Mouse (Mus musculus): ENCODE measurements around the gene A930017K11Rik. TPM values are rescaled to one million over a fixed set of nuclear protein-coding genes. Genes with fewer than 3 reads are reported as not detected.

Gene A930017K11Rik
- total and polyA plus RNA-seq, 3 experiments, result not detected

GRCm38 (mm10) chr17:25914295-25914694 lies 38.1 kb downstream of the A930017K11Rik start:
- Histone ChIP-seq H3K79me2 (ENCODE audit: control insufficient read depth, insufficient read depth, low read length, poor library complexity) (peaks cover 34% of the 10 kb centered on the region), H3K27ac (ENCODE audit: control insufficient read depth, low read depth, low read length) (no peak overlapping the region), H3K9me3 (replicated peaks; ENCODE audit: insufficient read depth, low read length) (no peaks in the 10 kb centered on the region), H3K36me3 (ENCODE audit: control insufficient read depth in 1 of 2, insufficient read depth in 2 of 2, low read length in 2 of 2) (peaks cover 0 to 22% of the 10 kb centered on the region in 2 experiments; a peak in 2 of 4 replicates), H3K9ac (ENCODE audit: control insufficient read depth, low read depth, low read length, poor library complexity, severe bottlenecking) (no peak overlapping the region), H3K27me3 (ENCODE audit: control insufficient read depth in 1 of 2, insufficient read depth in 2 of 2, low read length in 2 of 2) (no peaks in the 10 kb centered on the region), H3K4me3 (ENCODE audit: control insufficient read depth in 1 of 2, insufficient read depth in 1 of 2, low read depth in 2 of 2, low read length in 2 of 2) (no peak overlapping the region), H3K4me1 (ENCODE audit: control insufficient read depth in 1 of 2, insufficient read depth in 2 of 2, low read length in 2 of 2) (peaks cover 4 to 30% of the 10 kb centered on the region in 2 experiments)
- TF ChIP-seq POLR2AphosphoS2 (IDR thresholded peaks at IDR 0.05; ENCODE audit: low read length) (no peak), SIN3A (IDR thresholded peaks at IDR 0.05; ENCODE audit: low read length) (0 out of 2 replicates have a peak, but pooled peaks have one; percentile 12), MEF2A (IDR thresholded peaks at IDR 0.05; ENCODE audit: extremely low read depth, insufficient replicate concordance, low read depth, low read length, poor library complexity, severe bottlenecking) (no peak)
- DNase-seq (ENCODE audit: low read depth, low spot score), result no peak

GRCm38 (mm10) chr17:25913877-25914275 lies 38.5 kb downstream of the A930017K11Rik start:
- peaks cover 0 to 22% of the 10 kb centered on the region in 2 experiments; a peak in 2 of 4 replicates for H3K36me3 ChIP-seq (ENCODE audit: control insufficient read depth in 1 of 2, insufficient read depth in 2 of 2, low read length in 2 of 2)
- H3K79me2 ChIP-seq (ENCODE audit: control insufficient read depth, insufficient read depth, low read length, poor library complexity), result peaks cover 30% of the 10 kb centered on the region
- H3K9ac ChIP-seq (ENCODE audit: control insufficient read depth, low read depth, low read length, poor library complexity, severe bottlenecking), result no peak overlapping the region
- peak; percentile 62 for DNase-seq (ENCODE audit: low read depth, low spot score)
- no peaks in the 10 kb centered on the region for H3K9me3 ChIP-seq (replicated peaks; ENCODE audit: insufficient read depth, low read length)
- TF ChIP-seq NELFE (IDR thresholded peaks at IDR 0.05; ENCODE audit: low read depth, low read length) (no peak), RCOR1 (IDR thresholded peaks at IDR 0.05; ENCODE audit: low read depth, low read length) (peak; percentile 96), BHLHE40 (IDR thresholded peaks at IDR 0.05; ENCODE audit: borderline replicate concordance, low read depth, low read length) (peak; percentile 32; the same call in 1 of the 2 replicates), MAFK (IDR thresholded peaks at IDR 0.05; ENCODE audit: borderline replicate concordance, low read depth, low read length) (no peak; the same call in 1 of the 2 replicates), TCF12 (IDR thresholded peaks at IDR 0.05; ENCODE audit: low read depth, low read length) (0 out of 2 replicates have a peak, but pooled peaks have one; percentile 22), MEF2A (IDR thresholded peaks at IDR 0.05; ENCODE audit: extremely low read depth, insufficient replicate concordance, low read depth, low read length, poor library complexity, severe bottlenecking) (peak; percentile 91), CHD1 (IDR thresholded peaks at IDR 0.05; ENCODE audit: low read depth, low read length) (no peak), ETS1 (IDR thresholded peaks at IDR 0.05; ENCODE audit: low read depth, low read length) (peak; percentile 56; the same call in 1 of the 2 replicates), SIN3A (IDR thresholded peaks at IDR 0.05; ENCODE audit: low read length) (peak; percentile 55; the same call in 1 of the 2 replicates), NRF1 (IDR thresholded peaks at IDR 0.05; ENCODE audit: insufficient read depth, low read depth, low read length, poor library complexity, severe bottlenecking) (no peak), GATA1 (IDR thresholded peaks at IDR 0.05; ENCODE audit: low read depth, low read length) (peak; percentile 36; the same call in 1 of the 2 replicates), EP300 (IDR thresholded peaks at IDR 0.05; ENCODE audit: low read depth in 1 of 2, low read length in 2 of 2) (peak in 1 of 2 experiments; percentile 46; a peak in 1 of 4 replicates), MXI1 (IDR thresholded peaks at IDR 0.05; ENCODE audit: low read depth, low read length) (0 out of 2 replicates have a peak, but pooled peaks have one; percentile 23), TAL1 (IDR thresholded peaks at IDR 0.05; ENCODE audit: low read length) (peak; percentile 28; the same call in 1 of the 2 replicates)
- H3K4me1 ChIP-seq (ENCODE audit: control insufficient read depth in 1 of 2, insufficient read depth in 2 of 2, low read length in 2 of 2), result peaks cover 4 to 30% of the 10 kb centered on the region in 2 experiments
- no peak overlapping the region for H3K4me3 ChIP-seq (ENCODE audit: control insufficient read depth in 1 of 2, insufficient read depth in 1 of 2, low read depth in 2 of 2, low read length in 2 of 2)
- no peaks in the 10 kb centered on the region for H3K27me3 ChIP-seq (ENCODE audit: control insufficient read depth in 1 of 2, insufficient read depth in 2 of 2, low read length in 2 of 2)
- no peak overlapping the region; the same call in 1 of the 2 replicates for H3K27ac ChIP-seq (ENCODE audit: control insufficient read depth, low read depth, low read length)

Measured in MEL (cell line).